Mouse (Mus musculus) inflammation-experienced regulatory T-cells, adult 6 months (primary cell): ENCODE results near the gene Rexo2. TPM values are rescaled to one million over a fixed set of nuclear protein-coding genes. Genes with fewer than 3 reads are reported as not detected.

Experiments used
- polyA plus RNA-seq, 3 experiments: library from polyadenylated mRNA; unstranded; fragments of 100-300 nt; shearing (Covaris generic); gene quantifications; one replicate each; pipeline ENCODE4 v1.2.1; 2017

Rexo2 gene
- polyA plus RNA-seq, 3 experiments from 2014 or later = 140 to 206 (median 176) TPM

Other genes starting within 250 kb of the Rexo2 start
- under 1 TPM in 1 of 3 experiments, not detected in 2; 0.46 TPM for gene Nxpe2, start 127.2 kb downstream of the Rexo2 start, polyA plus RNA-seq
- 100 to 1,000 TPM; 131 to 144 (median 138) TPM for gene Rbm7, start 14.7 kb upstream of the Rexo2 start, polyA plus RNA-seq
- gene Gm5617, start 14.8 kb upstream of the Rexo2 start, polyA plus RNA-seq = 10 to 100 TPM; 20.5 to 31.8 (median 22.9) TPM
- under 1 TPM in 1 of 3 experiments, not detected in 2; 0.50 TPM for gene Nnmt, start 124.5 kb upstream of the Rexo2 start, polyA plus RNA-seq